Mouse (Mus musculus) intestine, embryonic 16.5 days (tissue): ENCODE results near the gene Nanog. TPM values are rescaled to one million over a fixed set of nuclear protein-coding genes. Genes with fewer than 3 reads are reported as not detected.
A peak's percentile ranks its signal among the peaks of the same experiment; 100 is the strongest.
"Not testable (repeated sequence)": the region's sequence is repeated elsewhere in the genome, so short reads cannot be mapped to it uniquely, and the experiment has no call there.

Source experiments
- ATAC-seq: fragments of 200-750 bp; cut with Nextera tagmentation; 2 replicates; pipeline ENCODE4 v1.8.0; 2017; ENCODE audit warnings: moderate TSS enrichment, moderate library complexity
- H3K27ac ChIP-seq: fragments of 300-500 bp; sonication (generic); 2 replicates; pipeline ENCODE4 v1.5.1; 2014; ENCODE audit warnings: mild to moderate bottlenecking, low read length
- H3K27me3 ChIP-seq: fragments of 300-500 bp; sonication (generic); replicated peaks from 2 replicates; pipeline ENCODE4 v1.6.1; 2014; ENCODE audit warnings: low read length, control low read depth, mixed read lengths; ENCODE audit not compliant: control insufficient read depth, insufficient read depth
- H3K36me3 ChIP-seq: fragments of 300-500 bp; sonication (generic); 2 replicates; pipeline ENCODE4 v1.6.1; 2014; ENCODE audit warnings: low read length, control low read depth; ENCODE audit not compliant: control insufficient read depth, insufficient read depth
- H3K4me1 ChIP-seq: fragments of 300-500 bp; sonication (generic); 2 replicates; pipeline ENCODE4 v1.6.1; 2014; ENCODE audit warnings: low read length, control low read depth, mixed read lengths; ENCODE audit not compliant: control insufficient read depth, insufficient read depth
- H3K4me2 ChIP-seq: fragments of 300-500 bp; sonication (generic); 2 replicates; pipeline ENCODE4 v1.6.1; 2014; ENCODE audit warnings: low read depth, low read length, control low read depth
- H3K4me3 ChIP-seq: fragments of 300-500 bp; sonication (generic); 2 replicates; pipeline ENCODE4 v1.5.1; 2014; ENCODE audit warnings: mild to moderate bottlenecking, low read length
- H3K9ac ChIP-seq: fragments of 300-500 bp; sonication (generic); 2 replicates; pipeline ENCODE4 v1.6.1; 2014; ENCODE audit warnings: low read depth, low read length
- H3K9me3 ChIP-seq: fragments of 300-500 bp; sonication (generic); 2 replicates; pipeline ENCODE4 v1.6.1; 2016; ENCODE audit warnings: low read length, control low read depth; ENCODE audit not compliant: control insufficient read depth
- WGBS: fragments of 180-500 bp; shearing (Covaris S2); extraction: QIAGEN DNeasy Blood & Tissue Kit; methylation state at CpG from one replicate; pipeline ENCODE4 v1.1.7; 2014; 5-methylcytosine and 5-hydroxymethylcytosine counted together
- polyA plus RNA-seq: library from polyadenylated mRNA; unstranded; fragments of >200 nt; fragmentation: Nextera tagmentation; extraction: Ambion mirVana; gene quantifications from 2 replicates; pipeline ENCODE4 v1.2.1, GENCODE M21; 2015

The Nanog gene
- polyA plus RNA-seq, 1 experiment from 2014 or later, result 0.18 TPM

GRCm38 (mm10) chr6:122713116-122713515, 5.8 kb downstream of the Nanog start:
- H3K27me3 ChIP-seq, H3K36me3 ChIP-seq, H3K4me3 ChIP-seq, ATAC-seq, H3K9ac ChIP-seq, H3K27ac ChIP-seq, H3K9me3 ChIP-seq, H3K4me2 ChIP-seq, H3K4me1 ChIP-seq: not testable (repeated sequence)
- WGBS, result 97% methylated on average over 7 of the region's 7 CpGs

- H3K9ac ChIP-seq, result no peak overlapping the region
- no peaks in the 10 kb centered on the region for H3K9me3 ChIP-seq
- H3K4me2 ChIP-seq, result no peak overlapping the region
- no peak overlapping the region for H3K27ac ChIP-seq
- H3K36me3 ChIP-seq, result no peaks in the 10 kb centered on the region
- H3K4me1 ChIP-seq, result no peaks in the 10 kb centered on the region
- H3K27me3 ChIP-seq, result no peaks in the 10 kb centered on the region
- H3K4me3 ChIP-seq, result no peak overlapping the region
- ATAC-seq, result no peak
- 51% methylated on average over 7 of the region's 7 CpGs for WGBS
These were observed 7.5 kb downstream of the Nanog start for GRCm38 (mm10) chr6:122714707-122715365.

- H3K27me3 ChIP-seq, result no peaks in the 10 kb centered on the region
- H3K27ac ChIP-seq, result no peak overlapping the region
- no peaks in the 10 kb centered on the region for H3K9me3 ChIP-seq
- ATAC-seq, result no peak
- H3K4me2 ChIP-seq, result no peak overlapping the region
- H3K4me1 ChIP-seq, result no peaks in the 10 kb centered on the region
- 20% methylated on average over 4 of the region's 4 CpGs for WGBS
- H3K36me3 ChIP-seq, result no peaks in the 10 kb centered on the region
- no peak overlapping the region for H3K9ac ChIP-seq
- no peak overlapping the region for H3K4me3 ChIP-seq
These were observed 8.6 kb downstream of the Nanog start for GRCm38 (mm10) chr6:122715886-122716285.

GRCm38 (mm10) chr6:122718224-122718623, 10.9 kb downstream of the Nanog start:
- not testable (repeated sequence) for H3K4me3 ChIP-seq
- WGBS, result 76% methylated on average over 1 of the region's 1 CpGs

GRCm38 (mm10) chr6:122719942-122720341, 12.7 kb downstream of the Nanog start:
- Histone ChIP-seq H3K36me3 (no peaks in the 10 kb centered on the region), H3K9me3 (no peaks in the 10 kb centered on the region), H3K4me2 (no peak overlapping the region), H3K27ac (no peak overlapping the region), H3K4me3 (no peak overlapping the region), H3K9ac (no peak overlapping the region), H3K4me1 (0 out of 2 replicates have a peak, but pooled peaks cover 3% of the 10 kb centered on the region), H3K27me3 (no peaks in the 10 kb centered on the region)
- WGBS, result 37% methylated on average over 2 of the region's 2 CpGs
- ATAC-seq, result 0 out of 2 replicates have a peak, but pooled peaks have one; percentile 44

More at GRCm38 (mm10) chr6:122718224-122718623, 10.9 kb downstream of the Nanog start:
- H3K27ac ChIP-seq, H3K36me3 ChIP-seq, H3K4me2 ChIP-seq, ATAC-seq, H3K4me1 ChIP-seq, H3K27me3 ChIP-seq, H3K9ac ChIP-seq, H3K9me3 ChIP-seq: not testable (repeated sequence)

- Histone ChIP-seq H3K27me3 (peaks cover 7% of the 10 kb centered on the region; the same call in 1 of the 2 replicates), H3K4me3 (no peak overlapping the region), H3K27ac (no peak overlapping the region), H3K4me1 (peaks cover 3% of the 10 kb centered on the region; the same call in 1 of the 2 replicates), H3K36me3 (no peaks in the 10 kb centered on the region), H3K9me3 (no peaks in the 10 kb centered on the region), H3K4me2 (peak overlapping the region; percentile 7; the same call in 1 of the 2 replicates), H3K9ac (no peak overlapping the region)
- WGBS, result 14% methylated on average over 8 of the region's 8 CpGs
- peak; percentile 78 for ATAC-seq
These were observed 32.7 kb downstream of the Nanog start for GRCm38 (mm10) chr6:122739952-122740351.

- ATAC-seq, result peak; percentile 26; the same call in 1 of the 2 replicates
- WGBS, result 8% methylated on average over 25 of the region's 25 CpGs
- no peak overlapping the region for H3K27ac ChIP-seq
- H3K4me2 ChIP-seq, result peak overlapping the region; percentile 80
- no peaks in the 10 kb centered on the region for H3K9me3 ChIP-seq
- peak overlapping the region; percentile 61 for H3K9ac ChIP-seq
- peaks cover 7% of the 10 kb centered on the region; the same call in 1 of the 2 replicates for H3K27me3 ChIP-seq
- H3K36me3 ChIP-seq, result no peaks in the 10 kb centered on the region
- peaks cover 3% of the 10 kb centered on the region; the same call in 1 of the 2 replicates for H3K4me1 ChIP-seq
- H3K4me3 ChIP-seq, result peak overlapping the region; percentile 44
These were observed 34.4 kb downstream of the Nanog start for GRCm38 (mm10) chr6:122741460-122742227.

GRCm38 (mm10) chr6:122742228-122742899, 35.1 kb downstream of the Nanog start:
- Histone ChIP-seq H3K9ac (peak overlapping the region; percentile 61), H3K4me2 (peak overlapping the region; percentile 80), H3K27ac (no peak overlapping the region), H3K4me1 (peaks cover 3% of the 10 kb centered on the region; the same call in 1 of the 2 replicates), H3K27me3 (peaks cover 7% of the 10 kb centered on the region; the same call in 1 of the 2 replicates), H3K4me3 (peak overlapping the region; percentile 44), H3K9me3 (no peaks in the 10 kb centered on the region), H3K36me3 (no peaks in the 10 kb centered on the region)
- WGBS, result 2% methylated on average over 23 of the region's 23 CpGs
- peak; percentile 34 for ATAC-seq

GRCm38 (mm10) chr6:122743353-122743752, 36.1 kb downstream of the Nanog start:
- 39% methylated on average over 11 of the region's 11 CpGs for WGBS
- H3K4me1 ChIP-seq, result peaks cover 3% of the 10 kb centered on the region; the same call in 1 of the 2 replicates

More at GRCm38 (mm10) chr6:122743353-122743752, 36.1 kb downstream of the Nanog start:
- Histone ChIP-seq H3K27ac (no peak overlapping the region), H3K9me3 (no peaks in the 10 kb centered on the region), H3K27me3 (peaks cover 7% of the 10 kb centered on the region; the same call in 1 of the 2 replicates), H3K4me2 (no peak overlapping the region), H3K4me3 (no peak overlapping the region), H3K36me3 (no peaks in the 10 kb centered on the region), H3K9ac (no peak overlapping the region)
- ATAC-seq, result no peak
